Mouse (Mus musculus) adrenal gland, postnatal 10 days (tissue): ENCODE results near the gene Sctr. TPM values are rescaled to one million over a fixed set of nuclear protein-coding genes. Genes with fewer than 3 reads are reported as not detected.

Experiments used
- DNase-seq: peaks from one replicate; pipeline ENCODE4 v3.0.0; 2021; ENCODE audit warnings: mixed read lengths
- total RNA-seq, 2 experiments: library from RNA; stranded (reverse); gene quantifications; 2 replicates each; pipeline ENCODE4 v1.2.3; 2021

Sctr gene
- total RNA-seq, 2 experiments from 2014 or later, result 12.7 to 17.7 TPM

DNA sequence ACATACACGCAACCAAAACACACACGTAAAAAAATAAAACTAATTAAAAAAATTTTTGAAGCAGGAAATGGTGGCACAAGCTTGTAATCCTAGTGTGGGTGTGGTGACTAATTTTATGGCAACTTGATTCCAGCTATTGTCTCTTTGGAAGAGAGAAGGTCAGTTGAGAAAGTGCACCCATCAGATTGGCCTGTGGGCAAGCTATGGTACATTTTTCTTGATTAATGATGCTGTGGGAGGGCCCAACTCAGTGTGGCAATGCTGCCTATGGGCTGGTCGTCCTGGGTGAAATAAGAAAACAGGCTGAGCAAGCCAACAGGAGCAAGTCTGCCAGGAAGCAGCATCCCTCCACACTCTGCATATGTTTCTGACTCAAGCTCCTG is 94.5 kb downstream of the Sctr start:
- no peak for DNase-seq

DNA sequence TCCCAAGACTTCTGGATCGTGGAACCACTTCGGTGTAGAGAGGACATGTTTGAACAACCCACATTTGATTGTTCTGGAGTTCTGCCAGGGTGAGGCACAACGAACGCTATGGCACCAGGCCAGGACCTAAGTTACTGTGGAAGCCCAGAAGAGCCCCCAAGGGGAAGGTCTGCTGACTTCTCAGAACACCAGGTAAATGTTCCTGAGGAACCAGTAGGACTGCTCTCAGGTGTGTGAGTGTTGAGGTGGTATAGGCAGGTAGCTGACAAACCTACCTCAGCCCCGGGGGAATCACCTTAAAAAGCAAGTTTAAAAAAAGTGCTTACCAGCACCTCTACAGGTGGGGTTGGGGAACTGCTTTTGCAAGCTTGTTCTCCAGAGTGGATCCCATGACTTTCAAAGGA is 98.9 kb downstream of the Sctr start:
- peak; percentile 45 for DNase-seq

DNA sequence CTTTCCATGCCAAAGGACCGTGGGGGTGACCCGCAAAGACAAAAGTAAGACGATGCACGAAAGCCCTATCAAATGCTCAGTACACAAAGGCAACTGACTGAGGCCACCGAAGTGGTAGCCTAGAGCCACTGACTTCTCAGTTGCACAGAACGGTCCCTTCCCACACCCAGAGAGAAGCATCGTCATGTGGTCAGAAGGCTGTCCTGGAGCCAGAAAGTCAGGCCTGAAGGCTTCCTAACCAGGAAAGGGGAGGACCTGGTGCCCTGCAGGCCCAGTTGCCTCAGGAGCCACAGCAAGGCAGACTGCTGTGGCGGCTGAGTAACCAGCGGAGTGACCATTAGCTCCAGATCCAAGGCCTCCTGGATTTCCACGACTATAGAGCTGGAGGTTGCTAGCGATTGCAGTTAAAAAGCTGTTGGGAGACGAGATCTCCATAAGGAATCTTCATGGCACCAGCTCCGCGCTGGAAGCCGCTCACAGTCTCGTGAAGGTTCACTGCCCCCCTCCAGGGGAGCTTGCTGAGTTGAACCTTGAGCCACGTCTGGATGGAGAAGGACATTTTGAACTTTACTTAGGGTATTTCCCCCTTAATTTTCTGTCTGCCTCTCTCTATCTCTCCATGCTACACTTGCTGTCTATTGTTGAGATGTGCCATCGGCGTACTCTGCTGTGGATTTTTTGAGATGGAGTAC is 103.2 kb downstream of the Sctr start:
- no peak for DNase-seq

DNA sequence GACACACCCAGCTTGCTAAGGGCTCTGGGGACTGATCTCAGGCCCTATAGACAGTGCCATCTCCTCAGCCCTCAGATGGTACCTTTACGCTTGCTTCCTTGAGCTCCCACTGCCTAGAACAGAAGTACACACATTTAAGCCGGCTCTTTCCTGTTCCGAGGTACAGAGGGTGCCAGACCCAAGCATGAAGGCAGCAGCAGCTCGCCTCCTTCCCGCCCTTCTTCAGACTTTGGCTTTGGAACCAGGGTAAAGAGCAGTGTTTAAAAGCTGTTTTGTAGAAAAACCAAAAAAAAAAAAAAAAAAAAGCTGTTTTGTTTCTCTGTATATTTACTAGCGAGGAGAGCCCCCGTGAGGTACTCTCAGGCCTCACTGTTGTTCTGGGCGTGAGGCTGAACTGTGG is 105.1 kb downstream of the Sctr start:
- no peak for DNase-seq

DNA sequence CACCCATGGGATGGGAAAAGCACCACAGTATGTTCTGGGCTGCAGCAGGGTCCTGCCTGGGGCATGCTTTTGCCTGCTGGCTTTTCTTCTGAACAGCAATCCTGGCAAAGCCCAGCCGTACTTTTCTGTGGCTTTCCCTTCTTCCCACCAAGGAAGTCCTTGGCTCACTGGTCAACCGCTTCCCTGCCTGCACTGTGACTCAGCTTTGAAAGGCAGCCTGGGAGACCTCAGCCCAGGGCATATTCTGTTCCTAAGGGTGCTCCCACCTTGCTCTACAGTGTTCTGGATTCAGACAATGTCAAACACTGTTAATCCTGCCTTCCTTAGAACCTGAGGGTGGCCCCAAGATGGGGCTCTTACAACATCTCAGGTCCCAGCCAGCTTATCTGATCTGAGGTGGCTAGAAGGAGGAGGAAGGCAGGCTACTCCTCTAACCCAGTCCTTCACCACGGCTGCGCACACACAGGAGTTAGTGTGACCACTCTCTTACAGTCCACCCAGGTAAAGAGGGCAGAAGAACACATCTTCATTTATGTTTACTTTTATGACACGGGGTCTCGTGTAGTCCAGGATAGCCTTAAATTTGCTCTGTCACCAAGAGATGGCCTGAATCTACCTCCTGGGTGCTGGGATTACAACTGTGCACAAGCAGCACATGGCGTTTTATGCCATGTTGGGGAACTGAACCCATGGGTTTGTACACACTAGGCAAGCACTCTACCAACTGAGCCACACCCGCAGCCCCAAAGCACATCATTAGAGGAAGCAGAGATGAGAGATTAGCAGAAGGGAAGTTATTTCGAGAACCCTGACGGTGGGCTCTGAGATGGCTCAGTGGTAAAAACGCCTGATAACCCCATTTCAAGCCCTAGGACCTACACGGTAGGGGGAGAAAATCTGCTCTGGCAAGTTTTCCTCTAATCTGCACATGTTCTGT is 105.8 kb downstream of the Sctr start:
- peak; percentile 14 for DNase-seq

Other genes with a start within 250 kb of the Sctr start
- gene Ptpn4, start 169.3 kb upstream of the Sctr start, total RNA-seq, result 10 to 100 TPM; 48.9 to 56.5 TPM
- 1 to 10 TPM; 8.0 to 10.0 TPM for gene Tmem177, start 93.7 kb upstream of the Sctr start, total RNA-seq
- under 1 TPM; 0.39 to 0.70 TPM for gene Cfap221, start 9.7 kb upstream of the Sctr start, total RNA-seq
- gene Tmem37, start 67.2 kb downstream of the Sctr start, total RNA-seq, result 10 to 100 TPM; 24.6 to 25.8 TPM
- gene Dbi, start 114.2 kb downstream of the Sctr start, total RNA-seq, result 1,000 to 10,000 TPM; 1,131 to 1,191 TPM
- 10 to 100 TPM in 1 of 2 experiments, 1 to 10 TPM in 1; 9.9 to 12.4 TPM for gene 3110009E18Rik, start 114.3 kb downstream of the Sctr start, total RNA-seq